Mouse (Mus musculus) forebrain, postnatal 0 days (tissue): ENCODE measurements at regions not wholly inside any gene's neighbourhood (a gene's known extent, or its start where the extent isn't known, plus 50 kb on each side); places are given as distances from the start of the nearest gene placed in this dataset.

Source experiments
- ATAC-seq: fragments of 200-750 bp; cut with Nextera tagmentation; 2 replicates; pipeline ENCODE4 v1.8.0; 2017; ENCODE audit warnings: mild to moderate bottlenecking, moderate library complexity
- DNase-seq: peaks from one replicate; pipeline ENCODE4 v3.0.0-alpha.2; 2015
- H3K27ac ChIP-seq: fragments of 300-500 bp; sonication (generic); 2 replicates; pipeline ENCODE4 v1.5.1; 2014; ENCODE audit warnings: low read depth, mild to moderate bottlenecking, antibody characterized with exemption, low read length, moderate library complexity, mixed read lengths
- H3K27me3 ChIP-seq: fragments of 300-500 bp; sonication (generic); 2 replicates; pipeline ENCODE4 v1.6.1; 2014; ENCODE audit warnings: mild to moderate bottlenecking, low read length, mixed read lengths; ENCODE audit not compliant: insufficient read depth
- H3K36me3 ChIP-seq: fragments of 300-500 bp; sonication (generic); 2 replicates; pipeline ENCODE4 v1.6.1; 2014; ENCODE audit warnings: mild to moderate bottlenecking, moderate library complexity; ENCODE audit not compliant: insufficient read depth
- H3K4me1 ChIP-seq: fragments of 300-500 bp; sonication (generic); 2 replicates; pipeline ENCODE4 v1.6.1; 2014; ENCODE audit warnings: antibody characterized with exemption; ENCODE audit not compliant: insufficient read depth
- H3K4me2 ChIP-seq: fragments of 300-500 bp; sonication (generic); 2 replicates; pipeline ENCODE4 v1.6.1; 2014; ENCODE audit warnings: low read depth, mild to moderate bottlenecking, moderate library complexity
- H3K4me3 ChIP-seq: fragments of 300-500 bp; sonication (generic); 2 replicates; pipeline ENCODE4 v1.5.1; 2014; ENCODE audit warnings: low read depth, low read length, mixed read lengths
- H3K9ac ChIP-seq: fragments of 300-500 bp; sonication (generic); 2 replicates; pipeline ENCODE4 v1.6.1; 2014; ENCODE audit warnings: mild to moderate bottlenecking
- H3K9me3 ChIP-seq: fragments of 300-500 bp; sonication (generic); 2 replicates; pipeline ENCODE4 v1.6.1; 2016; ENCODE audit warnings: low read length
- CTCF ChIP-seq: sonication (generic); IDR thresholded peaks from 2 replicates; pipeline ENCODE4 v1.5.1; 2016; ENCODE audit warnings: antibody characterized with exemption, control low read depth, low read depth
- WGBS: fragments of 180-500 bp; shearing (Covaris S2); extraction: QIAGEN DNeasy Blood & Tissue Kit; methylation state at CpG from one replicate; pipeline ENCODE4 v1.1.7; 2014; 5-methylcytosine and 5-hydroxymethylcytosine counted together

DNA sequence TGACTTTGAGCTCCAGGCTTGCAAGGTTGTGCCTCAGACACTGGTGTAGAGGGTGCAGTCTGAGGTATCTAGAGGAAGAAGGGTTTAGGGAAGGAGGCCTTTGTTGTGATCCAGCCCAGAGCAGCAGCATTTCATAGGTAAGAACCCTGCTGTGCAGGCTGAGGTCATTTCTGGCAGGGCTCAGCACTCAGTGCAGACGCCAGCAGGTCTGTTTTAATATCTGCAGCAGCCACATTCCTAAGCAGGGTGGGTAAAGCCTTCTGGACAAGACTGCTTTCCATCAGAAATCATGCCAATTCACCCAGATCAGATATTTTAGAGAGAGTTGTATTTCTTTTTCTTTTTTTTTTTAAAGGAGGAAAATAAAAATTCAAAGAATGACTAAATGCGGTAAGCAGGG is 74.8 kb downstream of the Rpusd4 start:
- no peak overlapping the region for H3K4me2 ChIP-seq

DNA sequence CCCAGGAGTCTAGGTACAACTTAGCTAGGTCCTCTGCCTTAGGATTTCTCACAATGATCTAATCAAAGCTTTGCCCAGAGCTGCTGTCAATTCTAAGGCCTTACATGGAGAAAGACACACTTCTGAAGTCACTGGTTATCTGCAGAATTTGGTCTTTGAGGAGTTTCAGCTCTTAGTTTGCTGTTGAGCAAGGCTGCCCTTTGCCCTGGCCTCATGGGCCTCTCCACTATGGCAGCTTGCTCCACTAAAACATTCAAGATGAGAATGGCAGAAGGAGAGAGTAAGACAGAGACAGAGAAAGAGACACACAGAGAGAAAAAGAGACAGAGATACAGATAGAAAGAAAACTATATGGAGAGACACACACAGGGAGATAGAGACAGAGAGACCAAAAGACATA is 75.7 kb downstream of the Rpusd4 start:
- no peaks in the 10 kb centered on the region for H3K36me3 ChIP-seq
- no peak overlapping the region for H3K4me3 ChIP-seq
- no peaks in the 10 kb centered on the region; the same call in 1 of the 2 replicates for H3K27me3 ChIP-seq
- no peaks in the 10 kb centered on the region for H3K4me1 ChIP-seq
- no peak for TF ChIP-seq CTCF
- no peak overlapping the region for H3K4me2 ChIP-seq
- H3K9me3 ChIP-seq: no peaks in the 10 kb centered on the region
- DNase-seq: no peak
- no peak for ATAC-seq
- H3K27ac ChIP-seq: no peak overlapping the region
- H3K9ac ChIP-seq: no peak overlapping the region

More for the DNA sequence above, 74.8 kb downstream of the Rpusd4 start:
- Histone ChIP-seq H3K4me3 (no peak overlapping the region), H3K36me3 (no peaks in the 10 kb centered on the region), H3K4me1 (no peaks in the 10 kb centered on the region), H3K9me3 (no peaks in the 10 kb centered on the region), H3K27me3 (no peaks in the 10 kb centered on the region; the same call in 1 of the 2 replicates), H3K9ac (no peak overlapping the region), H3K27ac (no peak overlapping the region)
- DNase-seq (no peak), ATAC-seq (no peak)
- no peak for TF ChIP-seq CTCF
- WGBS: 44% methylated on average over 2 of the region's 2 CpGs

- no peaks in the 10 kb centered on the region for H3K4me1 ChIP-seq
- H3K36me3 ChIP-seq: no peaks in the 10 kb centered on the region
- no peak overlapping the region for H3K27ac ChIP-seq
- H3K27me3 ChIP-seq: no peaks in the 10 kb centered on the region; the same call in 1 of the 2 replicates
- no peak overlapping the region for H3K4me3 ChIP-seq
- H3K9ac ChIP-seq: no peak overlapping the region
- no peak for TF ChIP-seq CTCF
- no peak overlapping the region for H3K4me2 ChIP-seq
- no peaks in the 10 kb centered on the region for H3K9me3 ChIP-seq
- DNase-seq: no peak
- ATAC-seq: no peak
- 37% methylated on average over 6 of the region's 6 CpGs for WGBS
Measured at GRCm38 (mm10) chr9:35344374-35344773, 76.6 kb upstream of the Cdon start.

DNA sequence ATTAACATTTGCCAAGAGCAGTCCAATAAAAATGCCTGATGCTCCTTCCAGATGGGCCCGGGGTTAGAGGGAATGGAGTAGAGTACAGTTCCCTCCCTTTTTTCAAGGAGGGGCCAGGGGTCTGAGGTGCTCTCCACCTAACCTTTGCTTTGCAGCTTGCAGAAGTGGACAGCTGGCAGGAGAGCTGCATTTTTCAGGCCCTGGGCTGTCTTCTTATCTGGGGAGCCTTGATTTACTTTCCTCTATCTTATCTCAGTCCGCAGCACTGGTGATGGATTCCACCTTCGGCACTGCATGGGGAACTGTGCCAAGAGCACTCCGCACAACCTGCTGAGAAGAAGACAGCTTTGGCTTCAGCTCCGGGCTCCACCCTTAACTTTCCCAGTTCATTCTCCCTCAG is 74.5 kb upstream of the Cdon start:
- no peak for DNase-seq
- ATAC-seq: no peak
- Histone ChIP-seq H3K27ac (no peak overlapping the region), H3K4me2 (no peak overlapping the region), H3K36me3 (no peaks in the 10 kb centered on the region), H3K27me3 (no peaks in the 10 kb centered on the region), H3K9ac (no peak overlapping the region), H3K9me3 (no peaks in the 10 kb centered on the region), H3K4me1 (no peaks in the 10 kb centered on the region), H3K4me3 (no peak overlapping the region)
- WGBS: 69% methylated on average over 5 of the region's 5 CpGs
- TF ChIP-seq CTCF: no peak

- Histone ChIP-seq H3K27me3 (no peaks in the 10 kb centered on the region), H3K36me3 (no peaks in the 10 kb centered on the region), H3K4me1 (peaks cover 4% of the 10 kb centered on the region; the same call in 1 of the 2 replicates), H3K9ac (no peak overlapping the region), H3K27ac (no peak overlapping the region), H3K4me3 (no peak overlapping the region), H3K4me2 (no peak overlapping the region), H3K9me3 (no peaks in the 10 kb centered on the region)
- TF ChIP-seq CTCF: no peak
- DNase-seq (no peak), ATAC-seq (no peak)
- WGBS: 84% methylated on average over 2 of the region's 2 CpGs
Measured at GRCm38 (mm10) chr9:35350046-35350552, 70.8 kb upstream of the Cdon start.

GRCm38 (mm10) chr9:35351576-35351975 is 69.4 kb upstream of the Cdon start:
- H3K27ac ChIP-seq: no peak overlapping the region
- 81% methylated on average over 5 of the region's 5 CpGs for WGBS
- H3K4me3 ChIP-seq: no peak overlapping the region
- H3K4me2 ChIP-seq: no peak overlapping the region
- no peak overlapping the region for H3K9ac ChIP-seq
- TF ChIP-seq CTCF: no peak
- peaks cover 5% of the 10 kb centered on the region; the same call in 1 of the 2 replicates for H3K4me1 ChIP-seq
- no peak for DNase-seq
- H3K36me3 ChIP-seq: no peaks in the 10 kb centered on the region
- no peaks in the 10 kb centered on the region for H3K9me3 ChIP-seq
- H3K27me3 ChIP-seq: no peaks in the 10 kb centered on the region
- ATAC-seq: no peak

- no peaks in the 10 kb centered on the region for H3K27me3 ChIP-seq
- no peak for TF ChIP-seq CTCF
- H3K4me1 ChIP-seq: peaks cover 5% of the 10 kb centered on the region; the same call in 1 of the 2 replicates
- no peak overlapping the region for H3K4me3 ChIP-seq
- no peaks in the 10 kb centered on the region for H3K9me3 ChIP-seq
- no peaks in the 10 kb centered on the region for H3K36me3 ChIP-seq
- peak; percentile 32; the same call in 1 of the 2 replicates for ATAC-seq
- no peak overlapping the region for H3K4me2 ChIP-seq
- no peak for DNase-seq
- H3K27ac ChIP-seq: no peak overlapping the region
- no peak overlapping the region for H3K9ac ChIP-seq
- 39% methylated on average over 7 of the region's 7 CpGs for WGBS
Measured at GRCm38 (mm10) chr9:35354652-35355130, 66.2 kb upstream of the Cdon start.

DNA sequence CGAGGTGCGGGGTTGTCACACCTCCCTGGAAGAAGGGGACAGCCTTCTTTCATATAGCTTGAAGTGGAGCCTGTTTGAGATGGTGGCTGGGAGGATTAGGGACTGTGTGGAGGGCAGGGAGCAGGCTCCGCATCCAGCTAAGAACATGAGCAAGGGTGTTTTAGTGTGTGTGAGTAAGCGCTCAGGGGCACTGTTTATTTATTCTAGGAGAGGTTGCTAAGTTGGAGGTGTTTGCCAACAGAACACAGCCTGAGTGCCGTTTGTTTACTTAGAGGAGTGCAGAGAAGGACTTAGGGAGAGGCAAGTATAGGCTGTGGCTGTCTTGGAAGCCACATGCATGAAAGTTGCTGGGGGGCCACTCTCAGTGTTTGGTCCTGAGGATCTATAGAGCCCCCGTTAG is 61.2 kb upstream of the Cdon start:
- no peak for ATAC-seq
- no peaks in the 10 kb centered on the region for H3K27me3 ChIP-seq
- H3K4me3 ChIP-seq: no peak overlapping the region
- DNase-seq: peak; percentile 3
- H3K4me1 ChIP-seq: peaks cover 27% of the 10 kb centered on the region
- TF ChIP-seq CTCF: no peak
- no peaks in the 10 kb centered on the region for H3K36me3 ChIP-seq
- no peak overlapping the region for H3K9ac ChIP-seq
- 41% methylated on average over 6 of the region's 6 CpGs for WGBS
- H3K27ac ChIP-seq: no peak overlapping the region
- H3K4me2 ChIP-seq: no peak overlapping the region
- H3K9me3 ChIP-seq: no peaks in the 10 kb centered on the region
